Mouse (Mus musculus) megakaryocyte, adult 5-6 weeks (primary cell): ENCODE measurements around the gene Pycard. TPM values are rescaled to one million over a fixed set of nuclear protein-coding genes. Genes with fewer than 3 reads are reported as not detected.

Source experiments
- ATAC-seq: 2 replicates; pipeline ENCODE4 v1.8.0; 2016; ENCODE audit warnings: mild to moderate bottlenecking, inconsistent platforms; ENCODE audit not compliant: poor library complexity, severe bottlenecking
- total RNA-seq, 2 experiments: library from RNA; stranded (forward) in 1 of 2; stranded (reverse) in 1 of 2; fragments of 153-499, 151-499 nt in 1 of 2; fragments of 221-1000, 200-1000 nt in 1 of 2; gene quantifications; 2 replicates each; pipeline versions ENCODE4 v1.2.3 to v1.2.4; 2015 to 2017

The Pycard gene
- total RNA-seq, 2 experiments from 2014 or later, result 56.5 to 323 TPM

DNA sequence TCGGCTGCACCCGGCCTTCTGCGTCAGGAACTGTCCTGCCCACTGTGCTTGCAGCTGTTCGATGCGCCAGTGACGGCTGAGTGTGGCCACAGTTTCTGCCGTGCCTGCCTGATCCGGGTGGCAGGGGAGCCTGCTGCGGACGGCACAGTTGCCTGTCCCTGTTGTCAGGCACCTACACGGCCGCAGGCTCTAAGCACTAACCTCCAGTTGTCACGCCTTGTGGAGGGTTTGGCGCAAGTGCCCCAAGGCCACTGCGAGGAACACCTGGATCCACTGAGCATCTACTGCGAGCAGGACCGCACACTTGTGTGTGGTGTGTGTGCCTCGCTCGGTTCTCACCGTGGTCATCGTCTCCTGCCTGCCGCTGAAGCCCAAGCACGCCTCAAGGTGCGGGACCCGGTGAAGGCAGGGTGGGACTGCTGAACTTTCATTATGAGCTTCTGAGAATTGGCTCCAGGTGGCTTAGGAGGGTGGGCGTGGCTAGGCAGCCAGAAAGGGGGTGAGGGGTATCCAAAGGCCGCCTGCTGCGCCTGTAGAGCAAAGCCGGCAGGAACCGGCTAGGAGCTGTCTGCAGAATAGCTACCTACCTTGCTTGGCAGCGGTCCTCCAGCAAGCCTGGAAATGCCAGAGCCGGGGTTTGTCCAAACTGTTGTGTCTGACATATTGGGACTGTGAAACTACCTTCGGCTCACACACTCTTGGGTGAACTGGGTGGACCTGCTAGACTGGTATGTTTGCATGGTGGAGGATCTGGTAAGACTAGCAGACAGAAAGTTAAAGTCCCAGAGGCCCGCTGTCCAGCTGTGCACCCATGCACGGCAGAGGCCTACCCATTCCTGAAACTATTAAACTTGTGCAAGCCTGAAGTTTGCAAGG, 11.1 kb upstream of the Pycard start:
- ATAC-seq, result no peak

DNA sequence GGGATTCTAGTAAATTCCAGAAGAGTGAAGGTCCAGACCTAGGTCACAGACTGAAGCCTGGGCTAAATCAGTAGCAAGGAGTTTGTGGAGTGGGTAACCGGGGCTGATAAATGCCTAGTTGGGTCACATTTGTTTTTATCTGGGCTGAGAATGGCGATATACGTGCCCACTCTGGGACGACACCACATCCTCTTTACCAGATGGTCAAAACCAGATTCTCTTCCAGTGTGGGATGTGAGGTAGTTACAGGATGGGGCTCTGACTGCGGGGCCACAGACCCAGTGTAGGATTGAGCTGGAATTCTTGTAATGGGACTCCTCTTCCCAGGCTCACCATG, 10.5 kb upstream of the Pycard start:
- no peak for ATAC-seq

DNA sequence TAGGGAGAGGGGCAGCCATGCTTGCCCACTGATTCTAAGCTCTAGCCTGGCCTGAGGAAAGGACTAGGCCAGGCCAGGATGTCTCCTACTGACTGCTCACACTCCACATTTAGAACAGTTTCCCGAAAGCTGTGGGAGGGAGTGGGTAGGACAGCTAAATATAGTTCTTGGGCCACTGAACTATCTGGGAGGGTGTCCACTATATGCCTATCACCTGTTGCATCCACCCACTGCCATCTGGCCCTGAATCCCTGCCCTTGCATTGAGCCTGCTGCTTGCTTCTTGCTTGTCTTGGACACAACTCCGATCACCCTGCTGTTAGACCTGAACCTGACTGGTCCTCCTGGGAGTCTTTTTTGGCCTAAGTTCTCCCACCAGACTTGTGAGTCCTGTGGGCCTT, 10.0 kb upstream of the Pycard start, which contains the start of gene Trim72:
TSS of gene Trim72 (plus strand) at position 262 of the 400 bp plus-strand sequence.
- peak; percentile 56 for ATAC-seq

DNA sequence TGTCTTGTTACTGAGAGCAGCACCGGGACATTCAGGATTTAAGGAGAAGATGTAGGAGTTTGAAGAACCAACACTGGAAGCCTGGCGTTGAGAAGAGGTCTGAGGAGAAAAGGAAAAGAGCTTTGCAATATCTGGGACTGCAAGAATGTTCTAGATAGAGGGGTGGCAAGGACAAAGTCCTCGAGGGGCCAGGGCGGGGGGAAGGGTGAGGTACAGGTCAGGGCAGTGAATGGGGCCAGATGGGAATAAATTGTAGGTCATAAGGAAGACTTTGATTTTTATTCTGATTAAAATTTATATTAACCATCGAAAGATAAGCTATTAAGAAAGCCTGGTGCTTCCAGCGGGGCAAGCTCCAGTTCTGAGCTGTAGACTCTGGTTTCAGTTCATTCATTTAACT, 9.4 kb upstream of the Pycard start:
- no peak for ATAC-seq

DNA sequence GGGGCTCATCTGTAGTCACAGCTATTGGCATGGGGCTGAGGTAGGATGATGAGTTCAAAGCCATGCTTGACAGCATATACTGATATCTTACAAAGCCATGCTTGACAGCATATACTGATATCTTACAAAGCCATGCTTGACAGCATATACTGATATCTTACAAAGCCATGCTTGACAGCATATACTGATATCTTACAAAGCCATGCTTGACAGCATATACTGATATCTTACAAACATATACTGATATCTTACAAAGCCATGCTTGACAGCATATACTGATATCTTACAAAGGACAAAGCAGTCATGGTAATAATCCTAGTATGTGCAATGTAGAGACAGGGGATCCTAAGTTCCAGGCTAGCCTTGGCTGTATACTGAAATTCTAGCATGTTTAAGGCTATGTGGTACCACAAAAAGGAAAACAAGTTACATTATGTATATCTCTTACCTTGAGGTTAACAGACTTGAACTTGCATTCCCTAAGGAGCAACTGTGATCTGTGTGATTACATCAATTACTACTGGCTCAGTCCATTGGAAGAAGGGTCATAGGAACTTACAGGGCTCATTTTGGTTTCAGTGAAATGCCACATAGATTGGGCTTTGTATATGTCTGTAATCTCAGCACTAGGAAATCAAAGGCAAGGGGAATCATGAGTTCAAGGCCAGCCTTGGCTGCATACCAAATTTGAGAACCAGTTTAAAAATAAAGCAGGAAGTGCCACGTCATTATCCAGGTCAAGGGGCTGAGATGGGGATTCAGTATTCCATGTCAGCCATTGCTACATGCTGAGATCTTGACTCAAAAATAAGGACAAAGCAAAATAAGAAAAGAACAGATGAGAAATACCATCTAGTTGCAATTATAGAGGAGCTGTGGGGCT, 6.6 kb upstream of the Pycard start:
- no peak for ATAC-seq

DNA sequence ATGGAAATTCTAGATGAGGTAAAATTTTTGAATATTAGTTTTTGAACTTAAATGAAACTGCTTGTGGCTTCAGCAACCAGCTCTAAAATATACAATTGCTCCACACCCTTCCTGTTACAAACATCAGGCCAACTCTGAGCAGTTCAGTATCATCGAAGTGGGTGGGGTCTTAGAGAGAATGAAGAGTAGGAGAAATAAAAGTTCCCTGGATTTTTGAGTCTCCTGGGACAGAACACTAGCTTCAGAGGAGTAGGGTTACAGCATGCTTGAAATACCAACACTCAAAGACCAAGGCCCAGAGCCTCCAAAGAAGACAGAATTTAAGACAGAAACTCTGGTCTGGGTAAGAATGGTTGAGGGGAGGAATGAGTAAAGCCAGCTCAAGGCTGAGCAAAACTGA, 5.8 kb upstream of the Pycard start:
- no peak for ATAC-seq

DNA sequence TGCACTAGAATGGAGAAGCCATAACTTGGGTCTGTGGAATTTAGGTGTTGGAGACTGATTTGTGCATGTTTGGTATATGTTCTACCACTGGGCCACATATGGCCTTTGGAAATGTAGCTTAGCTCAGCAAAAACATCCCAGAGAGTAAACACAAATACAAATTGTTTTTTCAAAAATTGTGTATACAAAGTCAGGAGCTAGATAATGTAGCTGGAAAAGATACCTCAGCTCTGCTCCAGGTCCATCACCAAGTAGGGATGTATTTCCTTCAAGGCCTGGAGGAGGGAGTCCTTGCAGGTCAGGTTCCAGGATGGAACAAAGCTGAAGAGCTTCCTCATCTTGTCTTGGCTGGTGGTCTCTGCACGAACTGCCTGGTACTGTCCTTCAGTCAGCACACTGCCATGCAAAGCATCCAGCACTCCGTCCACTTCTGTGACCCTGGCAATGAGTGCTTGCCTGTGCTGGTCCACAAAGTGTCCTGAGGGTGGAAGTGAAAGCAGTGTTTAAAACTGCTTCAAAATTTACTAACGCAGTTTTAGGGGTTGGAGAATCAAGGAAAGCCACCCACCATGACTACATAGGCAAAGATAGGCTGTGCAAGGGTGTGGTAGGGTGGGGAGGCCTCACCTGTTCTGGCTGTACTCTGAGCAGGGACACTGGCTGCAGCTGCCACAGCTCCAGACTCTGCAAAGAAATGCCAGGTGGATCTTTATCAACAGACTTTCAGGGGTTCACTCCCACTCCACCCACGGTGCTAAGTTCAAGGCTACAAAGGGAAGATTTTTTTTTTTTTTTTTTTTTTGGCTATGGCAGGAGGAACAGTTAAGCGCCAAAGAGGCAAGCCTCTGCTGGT, 953 bp downstream of the Pycard start:
- ATAC-seq, result no peak; the same call in 1 of the 2 replicates

DNA sequence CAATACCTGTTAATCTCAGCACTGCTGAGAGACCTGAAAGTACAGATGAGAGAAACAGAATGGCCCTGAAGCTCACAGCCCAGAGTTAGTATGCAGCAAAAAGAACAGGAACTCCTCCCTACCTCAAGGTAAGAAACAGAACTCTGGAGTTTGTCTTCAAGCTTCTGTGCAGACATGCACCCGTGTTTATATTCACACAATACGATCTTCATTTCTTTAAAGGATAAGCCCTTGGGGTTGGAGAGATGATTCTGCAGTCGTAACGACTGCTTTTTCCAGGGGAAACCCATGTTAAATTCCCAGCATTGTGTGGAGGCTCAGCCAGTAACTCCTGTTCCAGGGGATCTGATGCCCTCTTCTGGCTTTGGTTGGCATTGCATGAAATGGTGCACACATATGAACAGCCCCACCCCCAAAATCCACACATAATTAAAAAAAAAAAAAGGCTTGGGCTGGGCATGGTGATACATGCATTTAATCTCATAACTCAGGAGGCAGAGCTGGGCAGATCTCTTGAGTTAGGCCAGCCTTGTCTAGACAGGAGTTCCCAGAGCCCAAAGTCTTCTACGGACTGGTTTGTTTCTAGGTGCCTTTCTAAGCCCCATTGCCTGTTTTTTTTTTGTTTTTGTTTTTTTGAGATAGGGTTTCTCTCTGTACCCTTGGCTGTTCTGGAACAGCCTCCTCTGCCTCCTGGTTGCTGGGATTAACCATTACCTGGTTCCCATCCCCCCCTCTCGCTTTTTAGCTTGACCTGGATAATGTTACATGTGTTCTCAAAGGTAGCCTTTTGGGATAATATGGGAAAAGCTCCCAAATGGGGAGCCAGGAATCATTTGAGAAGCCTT, 1.8 kb downstream of the Pycard start:
- peak; percentile 36; the same call in 1 of the 2 replicates for ATAC-seq

DNA sequence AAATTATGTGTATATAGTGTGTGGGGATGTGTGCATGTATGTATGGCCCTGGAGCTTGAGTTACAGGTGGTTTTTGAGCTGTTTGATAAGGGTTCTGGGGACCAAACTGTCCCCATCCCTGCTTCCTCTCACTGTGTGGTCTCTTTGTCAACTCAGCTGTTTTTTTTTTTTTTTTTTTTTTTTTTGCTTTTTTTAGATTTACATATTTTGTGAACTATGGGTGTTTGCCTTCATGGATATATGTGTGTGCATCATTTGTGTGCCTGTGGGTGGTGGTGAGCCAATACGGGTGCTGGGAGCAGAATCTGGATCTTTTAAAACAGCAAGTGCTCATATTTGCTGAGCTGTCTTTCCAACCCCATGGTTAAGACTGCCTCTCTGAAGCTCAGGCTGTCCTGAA, 4.8 kb downstream of the Pycard start:
- ATAC-seq, result no peak

DNA sequence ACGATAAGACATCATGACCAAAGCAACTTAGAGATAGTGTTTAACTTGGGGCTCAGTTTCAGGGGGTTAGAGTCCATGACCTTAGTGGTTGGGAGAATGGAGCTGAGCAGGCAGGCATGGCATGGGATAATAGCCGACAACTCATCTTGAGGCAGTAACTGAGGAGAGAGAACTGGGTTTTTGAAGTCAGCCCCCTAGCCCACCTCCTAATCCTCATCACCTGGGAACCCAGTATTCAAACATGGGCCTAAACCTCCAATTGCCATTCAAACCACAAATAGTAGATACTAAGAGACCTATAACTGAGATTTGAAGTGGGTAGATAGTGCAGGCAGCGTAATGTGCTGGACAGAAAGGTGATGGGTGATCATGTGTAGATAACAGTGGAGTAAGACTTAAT, 13.1 kb downstream of the Pycard start:
- ATAC-seq, result no peak

DNA sequence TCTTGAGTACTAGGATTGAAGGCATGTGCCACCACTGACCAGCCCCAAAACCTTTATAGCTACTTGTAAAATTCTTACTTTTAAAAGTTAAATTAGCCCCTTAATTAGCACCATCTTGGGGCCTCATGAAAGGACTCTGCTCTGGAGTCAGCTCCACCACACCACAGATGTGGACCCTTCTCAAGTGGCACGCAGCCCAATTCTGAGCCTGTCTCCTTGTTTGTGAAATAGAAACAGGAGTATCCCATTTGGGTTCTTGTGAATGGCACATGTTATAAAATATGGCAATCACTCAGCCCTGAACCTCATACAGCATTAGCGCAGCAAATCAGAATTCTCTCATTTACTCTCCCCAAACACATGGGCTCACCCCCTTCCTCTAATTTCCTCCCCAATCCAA, 14.8 kb downstream of the Pycard start:
- ATAC-seq, result no peak

DNA sequence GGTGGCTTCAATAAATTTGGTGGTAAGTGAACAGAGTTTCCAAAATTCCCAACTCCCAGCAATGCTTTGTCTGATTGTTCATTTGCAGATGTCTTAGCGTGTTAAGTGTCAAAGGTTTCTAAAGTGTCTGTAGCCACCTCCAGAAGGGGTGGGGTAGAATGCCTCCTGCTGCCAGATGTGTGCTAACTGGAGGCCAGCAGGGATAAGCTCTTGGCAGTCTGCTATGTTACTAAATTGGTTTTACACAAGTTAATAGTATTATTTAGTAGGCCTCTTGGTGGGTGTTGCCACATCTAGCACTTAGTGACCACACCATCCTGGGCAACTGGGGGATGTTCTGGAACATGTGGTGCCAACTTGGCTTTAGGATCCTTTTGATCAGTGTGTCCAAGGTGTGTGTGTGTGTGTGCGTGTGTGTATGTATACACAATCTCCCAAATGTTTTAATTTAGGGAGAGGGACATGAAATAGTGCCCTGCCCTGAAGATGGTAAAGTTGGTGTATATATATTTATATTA, 19.2 kb downstream of the Pycard start:
- ATAC-seq, result no peak

DNA sequence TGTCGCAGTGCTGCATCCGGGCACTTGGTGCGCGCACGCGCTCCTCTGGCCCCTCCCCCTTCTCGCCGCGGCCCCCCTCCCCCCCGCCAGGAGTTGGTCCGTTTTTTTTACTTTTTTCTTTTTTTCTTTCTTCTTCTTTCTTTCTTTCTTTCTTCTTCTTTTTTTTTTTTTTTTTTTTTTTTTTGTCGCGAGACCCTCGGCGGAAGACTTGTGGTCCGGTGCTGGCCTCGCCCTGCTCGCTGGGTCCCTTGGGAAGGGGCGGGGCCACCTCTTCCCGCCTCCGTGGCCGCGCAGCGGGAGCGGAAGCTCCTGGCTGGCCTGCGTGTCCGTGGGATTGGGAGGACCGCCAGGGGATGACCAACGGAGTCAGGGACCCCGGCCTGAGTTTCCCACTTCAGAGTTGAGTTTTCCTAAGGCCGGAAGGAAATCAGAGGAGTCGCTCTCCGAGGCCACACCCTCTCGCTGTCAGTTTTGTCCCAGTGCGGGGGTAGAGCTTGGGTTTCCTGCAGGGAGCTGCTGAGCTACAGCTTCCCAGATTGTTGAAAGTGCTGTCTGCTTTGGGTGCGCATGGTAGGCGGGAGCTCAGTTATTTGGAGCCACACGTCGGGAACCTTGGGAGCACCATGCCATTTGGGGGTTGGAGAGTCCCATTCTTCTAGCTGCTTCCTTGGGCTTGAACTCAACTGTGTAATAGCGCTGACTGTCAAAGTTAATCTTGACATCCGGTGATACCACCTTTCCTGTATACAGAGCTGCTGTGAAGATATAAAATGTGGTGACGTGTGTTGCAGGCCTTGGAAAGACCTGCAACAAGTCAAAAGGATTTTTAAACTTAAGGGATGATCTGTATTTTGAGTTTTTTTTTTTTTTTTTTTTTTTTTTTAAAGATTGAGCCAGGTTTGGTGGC, 25.5 kb downstream of the Pycard start:
- ATAC-seq, result peak; percentile 25; the same call in 1 of the 2 replicates

DNA sequence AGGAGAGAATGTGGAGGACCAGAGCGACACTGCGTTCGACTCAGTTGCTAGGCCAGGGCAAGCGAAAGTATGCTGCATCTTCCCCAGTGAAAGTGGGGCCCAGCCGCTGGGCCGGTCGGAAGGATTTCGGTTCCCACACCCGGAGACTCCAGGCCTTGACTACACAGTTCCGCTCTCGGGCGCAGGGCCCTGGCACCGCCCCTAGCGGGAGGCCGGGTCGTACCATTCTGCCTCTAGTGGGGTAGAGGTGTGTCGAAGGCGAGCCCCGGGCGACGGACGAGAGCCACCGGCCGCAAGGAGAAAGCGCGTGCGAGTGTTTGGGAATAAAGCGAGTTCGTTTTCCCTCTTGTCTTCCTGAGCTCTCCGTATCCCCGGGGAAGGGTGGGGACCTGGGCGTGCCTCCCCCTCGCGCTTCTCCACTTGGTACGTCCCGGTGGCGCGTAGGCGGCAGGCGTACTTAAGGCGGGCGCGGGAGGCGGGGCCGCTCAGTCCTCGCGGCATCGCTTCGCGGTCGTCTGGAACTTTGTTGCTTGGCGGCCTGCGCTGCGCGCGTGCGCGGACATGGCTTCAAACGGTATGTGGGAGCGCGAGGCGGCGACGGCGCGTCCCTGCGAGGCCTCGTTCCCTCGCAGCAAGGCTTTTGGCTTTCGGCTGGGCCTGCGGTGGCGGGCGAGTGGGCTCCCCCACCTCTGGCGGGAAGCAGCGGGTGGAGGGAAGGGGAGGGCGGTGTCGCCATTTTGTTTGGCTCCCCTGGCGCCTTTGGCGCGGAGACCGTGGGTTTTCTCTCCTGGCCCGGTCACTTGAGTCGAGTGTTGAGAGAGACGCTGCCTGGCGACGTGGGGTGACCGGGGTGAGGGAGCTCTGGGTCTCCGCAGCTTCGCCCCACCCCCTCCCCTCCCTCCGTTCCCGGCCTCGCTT, 26.4 kb downstream of the Pycard start, which contains the start of gene Fus:
TSS of gene Fus (plus strand) at position 454 of the 918 bp plus-strand sequence.
- peak; percentile 90 for ATAC-seq

DNA sequence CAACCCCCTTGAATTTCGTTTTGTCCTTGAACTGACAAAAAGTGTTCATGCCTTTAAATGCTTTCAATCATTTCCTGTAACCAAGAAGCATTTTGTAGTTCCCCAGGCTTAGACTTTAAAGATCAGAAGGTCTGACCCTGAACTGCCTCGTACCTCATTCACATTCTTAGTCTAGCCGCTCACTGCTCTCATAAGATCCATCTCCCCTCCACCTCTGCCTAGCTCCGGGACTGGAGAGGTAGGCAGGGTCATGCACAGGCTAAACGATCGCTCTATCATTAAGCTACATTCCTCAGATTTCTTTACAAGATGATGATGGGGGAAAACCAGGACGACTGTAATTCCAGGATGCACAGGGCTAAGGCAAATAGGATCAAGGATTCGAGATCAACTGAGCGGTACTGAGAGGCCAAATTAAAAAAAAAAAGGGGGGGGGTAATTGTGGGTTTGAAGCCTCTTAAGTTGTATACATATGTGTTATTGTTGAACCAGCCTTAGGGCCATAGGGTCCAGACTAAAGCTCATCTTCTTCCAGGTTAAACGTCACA, 27.2 kb downstream of the Pycard start:
- ATAC-seq, result no peak

DNA sequence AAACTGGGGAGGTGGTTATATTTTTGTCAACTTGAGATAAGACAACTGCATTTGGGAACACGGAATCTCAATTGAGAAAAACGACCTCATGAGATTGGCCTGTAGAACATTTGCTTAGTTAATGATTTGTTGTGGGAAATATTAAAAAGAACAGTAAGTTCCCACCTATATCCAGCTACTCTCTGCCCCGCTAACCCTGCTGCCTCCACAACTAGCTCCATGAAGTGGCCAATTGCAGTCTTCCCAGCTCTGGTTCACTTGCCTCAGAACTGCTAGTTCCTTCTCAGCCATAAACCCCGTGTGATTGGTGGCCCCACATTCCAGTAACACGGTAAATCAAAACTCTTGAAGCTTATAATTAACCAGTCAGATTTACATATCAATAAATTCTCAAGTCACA, 34.3 kb downstream of the Pycard start:
- ATAC-seq, result no peak

DNA sequence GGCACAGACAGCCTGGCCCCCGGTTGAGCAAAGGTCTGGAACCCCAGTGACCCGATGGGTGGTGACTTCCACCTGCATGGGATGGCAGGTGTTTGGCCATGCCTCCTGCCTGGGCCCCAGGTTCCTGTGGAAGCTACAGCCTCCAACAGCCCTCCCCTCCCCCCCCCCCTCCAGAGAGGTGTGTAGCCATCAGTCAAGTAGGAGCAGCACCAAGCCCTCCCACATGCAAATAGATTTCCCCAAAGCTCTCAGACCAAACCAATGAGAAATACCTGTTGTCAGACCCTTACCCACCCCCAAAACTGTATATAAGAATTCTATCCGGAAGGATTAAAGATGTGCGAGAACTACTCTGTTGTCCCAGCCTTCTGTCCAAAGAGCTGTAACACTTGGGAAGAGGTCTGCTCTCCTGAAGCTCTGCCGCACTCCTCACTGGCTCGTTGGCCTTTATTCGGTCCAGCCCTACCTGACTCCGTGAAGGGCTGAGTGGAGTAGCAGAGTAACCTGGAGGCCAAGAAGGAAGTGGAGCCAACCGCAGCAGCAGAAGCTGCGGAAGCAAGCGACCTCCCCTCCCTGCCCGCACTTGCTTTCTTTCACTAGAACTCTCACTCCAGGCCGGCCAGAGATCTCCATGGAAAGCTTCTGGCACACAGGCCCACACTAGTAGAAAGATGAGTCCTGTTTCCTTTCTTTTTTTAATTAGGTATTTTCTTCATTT, 40.6 kb downstream of the Pycard start:
- peak; percentile 86 for ATAC-seq
